Mouse (Mus musculus) myocyte (in vitro differentiated cells): ENCODE results near the gene Sept6.

Experiments used
- CEBPB ChIP-seq: IDR thresholded peaks from 2 replicates; pipeline ENCODE4 v1.6.1; 2011; ENCODE audit warnings: mild to moderate bottlenecking, moderate library complexity; ENCODE audit not compliant: poor library complexity, insufficient read depth, severe bottlenecking
- E2F4 ChIP-seq: IDR thresholded peaks from one replicate; pipeline ENCODE4 v1.6.1; 2011; ENCODE audit warnings: mild to moderate bottlenecking, control low read depth, moderate library complexity; ENCODE audit not compliant: insufficient read depth
- MAX ChIP-seq: IDR thresholded peaks from one replicate; pipeline ENCODE4 v1.6.1; 2011; ENCODE audit warnings: low read depth, mild to moderate bottlenecking, control low read depth
- MYOD1 ChIP-seq, 3 experiments: IDR thresholded peaks; one replicate each; pipeline ENCODE4 v1.6.1; 2011; ENCODE audit warnings: control low read depth in 2 of 3, low read depth in 2 of 3, mild to moderate bottlenecking in 2 of 3, moderate library complexity in 1 of 3; ENCODE audit not compliant: insufficient read length in 2 of 3, control insufficient read depth in 1 of 3
- MYOG ChIP-seq, 3 experiments: IDR thresholded peaks; one replicate each; pipeline ENCODE4 v1.6.1; 2011; ENCODE audit warnings: control low read depth in 2 of 3, low read depth in 2 of 3, mild to moderate bottlenecking in 2 of 3; ENCODE audit not compliant: insufficient read length in 2 of 3, control insufficient read depth in 1 of 3, insufficient read depth in 1 of 3
- POLR2A ChIP-seq: IDR thresholded peaks from one replicate; pipeline ENCODE4 v1.6.1; 2011; ENCODE audit warnings: low read depth, mild to moderate bottlenecking, control low read depth, moderate library complexity; ENCODE audit not compliant: insufficient read length
- POLR2AphosphoS2 ChIP-seq: IDR thresholded peaks from one replicate; pipeline ENCODE4 v1.6.1; 2011; ENCODE audit warnings: low read depth, control low read depth; ENCODE audit not compliant: insufficient read length
- SRF ChIP-seq: IDR thresholded peaks from one replicate; pipeline ENCODE4 v1.6.1; 2011; ENCODE audit warnings: low read depth; ENCODE audit not compliant: control insufficient read depth, insufficient read length
- TCF12 ChIP-seq: IDR thresholded peaks from one replicate; pipeline ENCODE4 v1.6.1; 2011; ENCODE audit warnings: mild to moderate bottlenecking, control low read depth; ENCODE audit not compliant: poor library complexity, insufficient read depth, severe bottlenecking
- USF1 ChIP-seq: IDR thresholded peaks from one replicate; pipeline ENCODE4 v1.6.1; 2011; ENCODE audit warnings: low read depth, mild to moderate bottlenecking, control low read depth, moderate library complexity

DNA sequence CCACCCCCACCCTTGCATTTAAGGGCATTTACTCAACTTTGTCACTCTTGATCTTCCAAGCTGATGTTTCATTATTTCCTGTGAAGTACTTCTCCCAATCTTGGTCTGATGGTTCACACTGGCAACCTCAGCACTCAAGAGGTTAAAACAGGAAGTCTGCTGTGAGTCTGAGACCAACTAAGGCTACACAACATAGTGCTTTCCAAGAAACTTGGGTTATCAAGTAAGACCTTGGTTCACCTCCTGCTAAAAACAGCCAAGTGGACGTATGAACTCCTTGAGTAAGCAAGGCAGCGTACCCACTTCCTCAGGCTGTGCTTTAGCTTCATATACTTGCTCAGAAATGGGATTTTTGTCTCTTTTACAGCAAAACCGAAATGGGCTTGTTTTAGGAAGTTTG lies 121.2 kb downstream of the Sept6 start:
- no peak for TF ChIP-seq POLR2A
- no peak for TF ChIP-seq TCF12
- no peak for TF ChIP-seq E2F4
- no peak for TF ChIP-seq SRF
- no peak for TF ChIP-seq MAX
- no peak for TF ChIP-seq USF1
- no peak for TF ChIP-seq MYOG (IDR thresholded peaks at IDR 0.05; ENCODE audit: control insufficient read depth in 1 of 3, insufficient read depth in 1 of 3, insufficient read length in 2 of 3, low read depth in 2 of 3)
- TF ChIP-seq CEBPB = no peak
- TF ChIP-seq POLR2AphosphoS2 = no peak
- TF ChIP-seq MYOD1 (IDR thresholded peaks at IDR 0.05; ENCODE audit: control insufficient read depth in 1 of 3, insufficient read length in 2 of 3, low read depth in 2 of 3) = no peak
